In the genomic region with DNA sequence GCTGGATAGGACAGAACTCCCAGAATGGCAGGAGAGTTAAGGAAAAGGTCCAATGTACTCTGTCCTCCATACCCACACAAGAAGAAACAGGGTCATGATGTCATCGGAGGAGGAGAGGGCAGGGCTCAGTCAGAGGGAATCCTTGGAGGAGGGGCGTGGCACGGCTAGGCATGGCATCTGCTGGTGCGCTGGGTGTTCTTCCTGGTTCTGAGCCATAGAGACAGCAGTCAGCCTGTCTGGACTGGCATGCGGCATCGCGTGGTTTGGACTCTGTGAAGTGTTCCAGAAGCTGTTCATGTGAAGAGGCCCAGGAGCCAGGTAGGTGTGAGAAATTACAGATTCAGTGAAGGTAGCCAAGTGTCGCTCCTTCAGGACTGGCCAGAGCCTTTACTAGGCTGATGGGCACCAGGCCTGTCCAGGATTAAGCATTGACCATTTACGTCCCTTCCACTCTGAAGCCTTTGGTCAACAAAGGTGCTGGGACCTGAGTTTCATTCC, we compare ENCODE assay signal across 27 mouse cellular contexts. TPM values are rescaled to one million over a fixed set of nuclear protein-coding genes. Genes with fewer than 3 reads are reported as not detected.
DNase-seq lines count a peak whose midpoint lies in the region; ATAC-seq and TF ChIP-seq lines count a peak whose summit lies in the region.
"Had no signal": no experiment of that assay in that cellular context is flagged by ENCODE, and none has a peak within 500 bp of the region (broad histone marks: within the 10 kb centered on the region; RNA-seq: fewer than 3 reads in every experiment).

No protein-coding gene starts in this region.

- H3K4me2 ChIP-seq in limb, embryonic 15.5 days: no peak overlapping the region
- H3K4me2 ChIP-seq in hindbrain, embryonic 13.5 days: no peak overlapping the region
- H3K4me2 ChIP-seq: heart, embryonic 13.5 days; hindbrain, embryonic 15.5 days had no signal

- H3K4me3 ChIP-seq in gastrocnemius, adult 2 months: no peak overlapping the region
- H3K4me3 ChIP-seq in limb, embryonic 15.5 days: no peak overlapping the region
- no peak overlapping the region for H3K4me3 ChIP-seq in limb, embryonic 10.5 days
- H3K4me3 ChIP-seq in hindbrain, embryonic 13.5 days: no peak overlapping the region
- H3K4me3 ChIP-seq: heart, embryonic 13.5 days; hindbrain, embryonic 15.5 days had no signal

- intact Hi-C loops in gastrocnemius, adult 2 months (cut with DNase I): no loop called here

- WGBS in limb, embryonic 15.5 days: 95% methylated on average over 9 of the region's 9 CpGs
- WGBS in limb, embryonic 10.5 days: 94% methylated on average over 9 of the region's 9 CpGs
- 95% methylated on average over 9 of the region's 9 CpGs for WGBS in hindbrain, embryonic 13.5 days

- DNase-seq in gastrocnemius, adult 2 months: peak; percentile 7
- no peak for DNase-seq in gastrocnemius, postnatal 4 days (ENCODE audit: low spot score in 2 of 2)
- no peak for DNase-seq in limb, embryonic 10.5 days (ENCODE audit: low spot score)
- DNase-seq in R1 (ENCODE audit: low read depth, low spot score): peak; percentile 34
- DNase-seq: adrenal gland, adult 2 months; adrenal gland, postnatal 14 days; B cell, adult 2 months; cerebellum, adult 11 months; cerebellum, adult 8-10 months; gastrocnemius, postnatal 10 days; gastrocnemius, postnatal 36 days; heart, adult 18-20 months; heart, postnatal 14 days; heart, postnatal 4 days had no signal

- H3K27me3 ChIP-seq in limb, embryonic 15.5 days: no peaks in the 10 kb centered on the region
- H3K27me3 ChIP-seq in limb, embryonic 10.5 days (ENCODE audit: low read depth, poor library complexity, severe bottlenecking): peaks cover 7% of the 10 kb centered on the region; the same call in 1 of the 2 replicates
- no peaks in the 10 kb centered on the region for H3K27me3 ChIP-seq in hindbrain, embryonic 13.5 days
- H3K27me3 ChIP-seq: heart, embryonic 13.5 days; hindbrain, embryonic 15.5 days had no signal

- no peak overlapping the region for H3K9ac ChIP-seq in limb, embryonic 15.5 days
- H3K9ac ChIP-seq in hindbrain, embryonic 13.5 days: no peak overlapping the region
- H3K9ac ChIP-seq: heart, embryonic 13.5 days; hindbrain, embryonic 15.5 days had no signal

- no peaks in the 10 kb centered on the region for H3K36me3 ChIP-seq in limb, embryonic 15.5 days
- no peaks in the 10 kb centered on the region for H3K36me3 ChIP-seq in limb, embryonic 10.5 days
- H3K36me3 ChIP-seq in hindbrain, embryonic 13.5 days: no peaks in the 10 kb centered on the region
- H3K36me3 ChIP-seq: G1E; heart, embryonic 13.5 days; hindbrain, embryonic 15.5 days had no signal

- no peaks in the 10 kb centered on the region for H3K9me3 ChIP-seq in limb, embryonic 15.5 days
- no peaks in the 10 kb centered on the region for H3K9me3 ChIP-seq in limb, embryonic 10.5 days (replicated peaks)
- H3K9me3 ChIP-seq in hindbrain, embryonic 13.5 days: no peaks in the 10 kb centered on the region
- H3K9me3 ChIP-seq: heart, embryonic 13.5 days; hindbrain, embryonic 15.5 days had no signal

- 0 out of 2 replicates have a peak, but pooled peaks have one; percentile 40 for ATAC-seq in limb, embryonic 15.5 days (ENCODE audit: insufficient number of reproducible peaks, low FRiP score, low TSS enrichment, low read depth)
- no peak for ATAC-seq in hindbrain, embryonic 13.5 days (ENCODE audit: low FRiP score)
- ATAC-seq: forebrain, embryonic 14.5 days; intestine, postnatal 0 days; Patski had no signal

- no peak overlapping the region for H3K27ac ChIP-seq in gastrocnemius, adult 2 months
- no peak overlapping the region for H3K27ac ChIP-seq in limb, embryonic 15.5 days
- no peak overlapping the region for H3K27ac ChIP-seq in limb, embryonic 10.5 days
- H3K27ac ChIP-seq in hindbrain, embryonic 13.5 days: no peak overlapping the region
- H3K27ac ChIP-seq: heart, embryonic 13.5 days; hindbrain, embryonic 15.5 days had no signal

- H3K4me1 ChIP-seq in limb, embryonic 15.5 days: 0 out of 2 replicates have a peak, but pooled peaks cover 3% of the 10 kb centered on the region
- 0 out of 2 replicates have a peak, but pooled peaks cover 8% of the 10 kb centered on the region for H3K4me1 ChIP-seq in limb, embryonic 10.5 days
- H3K4me1 ChIP-seq in hindbrain, embryonic 13.5 days (replicated peaks): no peaks in the 10 kb centered on the region
- H3K4me1 ChIP-seq: heart, embryonic 13.5 days; hindbrain, embryonic 15.5 days had no signal

- no peak for TF ChIP-seq CTCF in gastrocnemius, adult 2 months (IDR thresholded peaks at IDR 0.05)

RNA-seq across cellular contexts. Expression of a gene that starts 14.6 kb away (rescaled TPM):
- 1,000 to 10,000 TPM in 1 of 2 experiments, 100 to 1,000 TPM in 1; 776 to 2,566 TPM for total RNA-seq in gastrocnemius, adult 2 months (2021)
- total RNA-seq in gastrocnemius, postnatal 4 days (2021): 100 to 1,000 TPM; 652 to 792 TPM
- 6.5 and 27.8 TPM in 2 replicates for polyA plus RNA-seq in limb, embryonic 15.5 days (2015; fragmentation: Nextera tagmentation; extraction: Ambion mirVana)
- polyA plus RNA-seq in limb, embryonic 10.5 days (2016; fragmentation: Nextera tagmentation; extraction: Ambion mirVana): 3.1 TPM in 2 replicates
- 3.7 and 7.3 TPM in 2 replicates for polyA plus RNA-seq in hindbrain, embryonic 13.5 days (2015; fragmentation: Nextera tagmentation; extraction: Ambion mirVana)
- total RNA-seq: adrenal gland, adult 2 months; adrenal gland, postnatal 14 days; CH12.LX; G1E had no signal
- polyA plus RNA-seq: adrenal gland, adult 2 months; forebrain, embryonic 11.5 days; G1E; intestine, embryonic 14.5 days; intestine, postnatal 0 days; Patski had no signal

RNA-seq across cellular contexts. Expression of a gene that starts 25.3 kb away (rescaled TPM):
- not detected for total RNA-seq in gastrocnemius, adult 2 months (2021)
- under 1 TPM; 0.44 to 0.80 TPM for total RNA-seq in gastrocnemius, postnatal 4 days (2021)
- 0.09 and 0.11 TPM in 2 replicates for polyA plus RNA-seq in limb, embryonic 15.5 days (2015; fragmentation: Nextera tagmentation; extraction: Ambion mirVana)
- not detected in 2 replicates for polyA plus RNA-seq in limb, embryonic 10.5 days (2016; fragmentation: Nextera tagmentation; extraction: Ambion mirVana)
- polyA plus RNA-seq in hindbrain, embryonic 13.5 days (2015; fragmentation: Nextera tagmentation; extraction: Ambion mirVana): not detected in 2 replicates
- total RNA-seq: adrenal gland, adult 2 months; adrenal gland, postnatal 14 days; gastrocnemius, postnatal 10 days; gastrocnemius, postnatal 36 days; heart, adult 18-20 months; heart, postnatal 14 days had no signal
- polyA plus RNA-seq: adrenal gland, adult 2 months; embryonic facial prominence, embryonic 11.5 days; forebrain, embryonic 11.5 days; forebrain, embryonic 14.5 days; G1E; heart, embryonic 13.5 days; hindbrain, embryonic 11.5 days; hindbrain, embryonic 15.5 days; intestine, embryonic 14.5 days; intestine, postnatal 0 days; Patski had no signal

RNA-seq across cellular contexts. Expression of a gene that starts 42.8 kb away (rescaled TPM):
- total RNA-seq in gastrocnemius, adult 2 months (2021): 100 to 1,000 TPM; 154 to 155 TPM
- 100 to 1,000 TPM; 134 to 152 TPM for total RNA-seq in gastrocnemius, postnatal 4 days (2021)
- polyA plus RNA-seq in limb, embryonic 15.5 days (2015; fragmentation: Nextera tagmentation; extraction: Ambion mirVana): 185 and 206 TPM in 2 replicates
- polyA plus RNA-seq in limb, embryonic 10.5 days (2016; fragmentation: Nextera tagmentation; extraction: Ambion mirVana): 373 and 383 TPM in 2 replicates
- 204 and 206 TPM in 2 replicates for polyA plus RNA-seq in hindbrain, embryonic 13.5 days (2015; fragmentation: Nextera tagmentation; extraction: Ambion mirVana)

Comparison
In these comparisons a context has a peak if more than half of its experiments do, and no peak if none do; other contexts are left out.
1. DNase-seq: peak in gastrocnemius, adult 2 months (single experiment) and R1 (single experiment); none in gastrocnemius, postnatal 4 days (0 of 2) and limb, embryonic 10.5 days (single experiment).